Mouse (Mus musculus) lung, postnatal 0 days (tissue): ENCODE data around the gene Trpm8. TPM values are rescaled to one million over a fixed set of nuclear protein-coding genes. Genes with fewer than 3 reads are reported as not detected.

Source experiments
- ATAC-seq: fragments of 200-750 bp; cut with Nextera tagmentation; 2 replicates; pipeline ENCODE4 v1.8.0; 2017; ENCODE audit warnings: moderate library complexity
- DNase-seq: peaks from one replicate; pipeline ENCODE4 v3.0.0-alpha.2; 2016; ENCODE audit warnings: low spot score
- H3K27ac ChIP-seq: fragments of 300-500 bp; sonication (generic); 2 replicates; pipeline ENCODE4 v1.5.1; 2014; ENCODE audit warnings: antibody characterized with exemption, mild to moderate bottlenecking, low read length, mixed read lengths
- H3K27me3 ChIP-seq: fragments of 300-500 bp; sonication (generic); replicated peaks from 2 replicates; pipeline ENCODE4 v1.6.1; 2014; ENCODE audit warnings: low read length, mixed read lengths; ENCODE audit not compliant: insufficient read depth
- H3K36me3 ChIP-seq: fragments of 300-500 bp; sonication (generic); 2 replicates; pipeline ENCODE4 v1.6.1; 2014; ENCODE audit warnings: low read length, mixed read lengths; ENCODE audit not compliant: insufficient read depth
- H3K4me1 ChIP-seq: fragments of 300-500 bp; sonication (generic); 2 replicates; pipeline ENCODE4 v1.6.1; 2014; ENCODE audit warnings: antibody characterized with exemption, low read depth, low read length, mixed read lengths; ENCODE audit not compliant: insufficient read depth
- H3K4me2 ChIP-seq: fragments of 300-500 bp; sonication (generic); replicated peaks from 2 replicates; pipeline ENCODE4 v1.6.1; 2014; ENCODE audit warnings: low read depth, mild to moderate bottlenecking, low read length, moderate library complexity, mixed read lengths
- H3K4me3 ChIP-seq: fragments of 300-500 bp; sonication (generic); 2 replicates; pipeline ENCODE4 v1.5.1; 2014; ENCODE audit warnings: low read depth, low read length
- H3K9ac ChIP-seq: fragments of 300-500 bp; sonication (generic); replicated peaks from 2 replicates; pipeline ENCODE4 v1.6.1; 2014; ENCODE audit warnings: low read depth, mild to moderate bottlenecking
- H3K9me3 ChIP-seq: fragments of 300-500 bp; sonication (generic); 2 replicates; pipeline ENCODE4 v1.6.1; 2016; ENCODE audit warnings: low read length, mixed read lengths
- CTCF ChIP-seq: IDR thresholded peaks from 2 replicates; pipeline ENCODE4 v1.5.1; 2016; ENCODE audit warnings: antibody characterized with exemption, mild to moderate bottlenecking
- EP300 ChIP-seq: IDR thresholded peaks from 2 replicates; pipeline ENCODE4 v1.6.1; 2016; ENCODE audit warnings: antibody characterized with exemption, mild to moderate bottlenecking, control low read depth
- WGBS: fragments of 180-500 bp; shearing (Covaris S2); extraction: QIAGEN DNeasy Blood & Tissue Kit; methylation state at CpG from one replicate; pipeline ENCODE4 v1.1.7; 2014; 5-methylcytosine and 5-hydroxymethylcytosine counted together
- polyA plus RNA-seq: library from polyadenylated mRNA; unstranded; fragments of >200 nt; fragmentation: Nextera tagmentation; extraction: Ambion mirVana; gene quantifications from 2 replicates; pipeline ENCODE4 v1.2.1, GENCODE M21; 2015

The Trpm8 gene
- polyA plus RNA-seq, 1 experiment from 2014 or later: not detected

DNA sequence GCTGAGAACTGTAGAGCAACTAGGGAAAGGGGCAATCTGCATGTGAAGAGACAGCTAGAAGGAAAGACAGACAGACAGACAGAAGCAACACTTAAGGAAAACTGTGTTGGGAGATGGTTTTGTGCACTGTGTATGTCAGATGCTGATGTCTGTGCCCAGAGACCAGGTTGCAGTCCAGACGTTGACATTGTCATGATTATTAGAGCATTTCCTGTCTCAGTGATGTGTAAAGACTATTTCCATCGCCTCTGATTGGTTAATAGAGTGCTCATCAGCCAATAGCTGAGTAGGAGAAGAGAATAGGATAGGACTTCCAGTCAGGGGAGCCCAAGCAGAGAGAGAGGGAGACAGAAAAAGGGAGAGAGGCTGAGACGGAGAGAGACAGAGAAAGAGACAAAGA is 155.1 kb downstream of the Trpm8 start:
- no peak overlapping the region for H3K4me2 ChIP-seq
- ATAC-seq (no peak), DNase-seq (no peak)
- no peak overlapping the region for H3K27ac ChIP-seq
- H3K27me3 ChIP-seq: no peaks in the 10 kb centered on the region
- no peaks in the 10 kb centered on the region; the same call in 1 of the 2 replicates for H3K4me1 ChIP-seq
- H3K9ac ChIP-seq: no peak overlapping the region
- TF ChIP-seq EP300 (no peak), CTCF (no peak)
- no peaks in the 10 kb centered on the region for H3K9me3 ChIP-seq
- WGBS: 52% methylated on average over 3 of the region's 3 CpGs
- H3K36me3 ChIP-seq: no peaks in the 10 kb centered on the region
- no peak overlapping the region for H3K4me3 ChIP-seq

DNA sequence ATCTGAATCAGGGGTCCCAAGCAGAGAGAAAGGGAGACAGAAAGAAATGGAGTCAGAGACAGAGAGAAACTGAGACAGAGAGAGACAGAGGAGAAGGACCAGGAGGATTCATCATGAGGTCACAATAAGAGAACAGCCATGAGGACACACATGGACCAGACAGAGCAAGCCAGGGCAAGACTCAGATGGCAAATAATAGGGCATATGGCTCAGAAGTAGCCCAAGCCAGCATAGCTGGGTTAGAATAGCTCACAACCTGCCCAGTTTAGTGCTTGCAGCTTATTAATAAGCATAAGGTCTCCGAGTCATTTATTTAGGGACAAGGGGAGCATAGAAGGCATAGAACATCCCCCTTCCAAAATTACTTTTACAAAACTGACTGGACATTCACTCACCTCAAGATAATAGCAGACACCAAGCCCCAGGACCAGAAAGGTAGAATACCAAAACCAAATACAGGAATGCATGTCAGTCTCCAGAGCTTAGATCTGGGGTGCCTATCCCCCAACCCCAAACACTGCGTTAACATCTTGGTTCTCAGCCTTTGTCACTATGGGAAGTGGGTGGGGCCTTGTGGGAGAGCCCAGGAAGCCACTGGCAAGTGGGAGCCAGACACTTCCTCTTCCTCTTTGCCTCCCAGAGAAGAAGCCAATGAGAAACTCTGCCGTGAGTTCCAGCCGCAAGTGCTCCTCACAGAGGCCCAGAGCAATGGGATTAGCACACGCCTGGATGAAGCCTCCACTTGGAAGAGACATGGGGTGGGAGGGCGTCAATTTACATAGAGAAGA is 155.8 kb downstream of the Trpm8 start:
- H3K27me3 ChIP-seq: no peaks in the 10 kb centered on the region
- no peak overlapping the region for H3K9ac ChIP-seq
- WGBS: 55% methylated on average over 6 of the region's 6 CpGs
- H3K27ac ChIP-seq: no peak overlapping the region
- H3K36me3 ChIP-seq: no peaks in the 10 kb centered on the region
- H3K4me3 ChIP-seq: no peak overlapping the region
- TF ChIP-seq EP300: no peak
- no peak for TF ChIP-seq CTCF
- H3K4me2 ChIP-seq: no peak overlapping the region
- H3K9me3 ChIP-seq: no peaks in the 10 kb centered on the region
- no peak for ATAC-seq
- DNase-seq: no peak
- no peaks in the 10 kb centered on the region; the same call in 1 of the 2 replicates for H3K4me1 ChIP-seq

DNA sequence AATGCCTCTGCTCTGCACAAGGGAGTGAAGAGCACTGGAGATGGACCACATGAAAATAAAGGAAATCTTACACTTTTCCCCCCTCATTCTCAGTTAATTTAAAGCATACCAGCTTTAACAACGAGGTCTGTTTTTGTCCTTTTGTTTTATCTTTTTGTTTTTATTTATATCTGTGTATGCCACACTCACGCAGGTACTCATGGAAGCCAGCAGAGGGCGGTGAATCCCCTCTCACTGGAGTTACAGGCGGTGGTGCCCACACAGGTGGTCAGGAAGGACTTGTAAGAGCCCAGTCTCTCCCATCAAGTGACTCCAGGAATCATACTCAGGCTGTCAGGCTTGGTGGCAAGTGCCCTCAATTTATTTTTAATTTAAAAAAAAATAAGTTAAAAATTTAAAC is 156.6 kb downstream of the Trpm8 start:
- 68% methylated on average over 4 of the region's 4 CpGs for WGBS
- TF ChIP-seq EP300 (no peak), CTCF (peak; percentile 58)
- no peaks in the 10 kb centered on the region; the same call in 1 of the 2 replicates for H3K4me1 ChIP-seq

DNA sequence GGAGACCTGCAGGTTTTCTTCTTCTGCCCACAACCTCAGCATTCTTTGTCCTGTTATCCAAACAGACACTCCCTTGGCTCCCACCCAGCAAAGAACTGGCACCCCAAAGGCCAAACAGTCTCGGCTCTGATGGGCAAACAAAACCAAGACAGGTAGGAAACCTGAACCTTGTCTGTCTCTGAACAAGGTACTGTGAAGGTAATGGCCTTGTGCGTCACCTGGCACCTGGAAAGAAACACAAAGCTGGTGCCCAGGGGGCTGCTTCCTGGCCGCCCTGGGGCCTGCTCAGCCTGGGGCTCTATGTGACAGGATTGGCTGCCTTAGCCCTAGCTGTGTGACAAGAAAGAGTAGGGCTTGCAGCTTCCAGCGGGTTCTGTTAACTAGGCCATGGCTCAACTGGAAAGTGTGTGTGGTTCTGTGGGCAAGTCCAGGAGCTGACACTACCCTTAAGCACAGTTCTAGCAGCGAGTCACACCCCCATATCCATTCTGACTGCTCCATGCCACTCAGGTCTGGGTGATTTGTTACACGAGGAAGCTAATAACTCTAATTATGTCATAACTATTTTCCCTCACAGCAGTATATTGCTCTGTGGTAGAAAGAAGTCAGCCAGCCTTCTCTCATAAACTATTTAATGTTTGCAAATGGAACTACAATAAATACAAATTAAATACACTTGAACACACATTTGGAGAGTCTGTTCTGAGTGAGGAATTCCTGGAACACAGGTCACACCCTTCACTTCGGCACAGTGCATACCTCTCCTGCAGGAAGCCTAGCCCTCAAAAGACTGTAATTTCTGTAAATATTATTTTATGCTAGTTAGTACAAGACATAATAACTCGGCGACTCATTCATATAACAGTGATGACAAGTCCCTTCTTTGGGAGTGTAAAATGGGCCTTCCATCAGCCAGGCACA is 160.0 kb downstream of the Trpm8 start:
- Histone ChIP-seq H3K4me2 (no peak overlapping the region), H3K27me3 (no peaks in the 10 kb centered on the region), H3K4me3 (no peak overlapping the region), H3K4me1 (no peaks in the 10 kb centered on the region; the same call in 1 of the 2 replicates), H3K36me3 (no peaks in the 10 kb centered on the region), H3K27ac (peak overlapping the region; percentile 91), H3K9me3 (no peaks in the 10 kb centered on the region), H3K9ac (no peak overlapping the region)
- 41% methylated on average over 9 of the region's 9 CpGs for WGBS
- DNase-seq (peak; percentile 92), ATAC-seq (peak; percentile 93)
- TF ChIP-seq CTCF: no peak
- TF ChIP-seq EP300: peak; percentile 98

More for the DNA sequence above, 156.6 kb downstream of the Trpm8 start:
- Histone ChIP-seq H3K4me2 (no peak overlapping the region), H3K36me3 (no peaks in the 10 kb centered on the region), H3K4me3 (no peak overlapping the region), H3K9ac (no peak overlapping the region), H3K27me3 (no peaks in the 10 kb centered on the region), H3K9me3 (no peaks in the 10 kb centered on the region), H3K27ac (no peak overlapping the region)
- ATAC-seq (no peak), DNase-seq (peak; percentile 23)

Other genes starting within 250 kb of the Trpm8 start
- gene Ugt1a10, start 222.3 kb upstream of the Trpm8 start, polyA plus RNA-seq: not detected in 2 replicates
- 0.13 TPM in 1 of 2 replicates, not detected in the other for gene Ugt1a9, start 206.9 kb upstream of the Trpm8 start, polyA plus RNA-seq
- gene Ugt1a8, start 189.8 kb upstream of the Trpm8 start, polyA plus RNA-seq: 0.11 TPM in 1 of 2 replicates, not detected in the other
- gene Ugt1a7c, start 182.6 kb upstream of the Trpm8 start, polyA plus RNA-seq: 2.5 and 2.7 TPM in 2 replicates
- gene Ugt1a6b, start 174.4 kb upstream of the Trpm8 start, polyA plus RNA-seq: 2.4 and 3.2 TPM in 2 replicates
- gene Ugt1a6a, start 142.9 kb upstream of the Trpm8 start, polyA plus RNA-seq: 35.3 and 39.9 TPM in 2 replicates
- not detected in 2 replicates for gene Ugt1a5, start 111.6 kb upstream of the Trpm8 start, polyA plus RNA-seq
- gene Ugt1a2, start 77.1 kb upstream of the Trpm8 start, polyA plus RNA-seq: 0.08 and 0.11 TPM in 2 replicates
- 2.7 and 3.8 TPM in 2 replicates for gene Dnajb3, start 71.9 kb upstream of the Trpm8 start, polyA plus RNA-seq
- gene Ugt1a1, start 65.7 kb upstream of the Trpm8 start, polyA plus RNA-seq: 0.21 and 0.26 TPM in 2 replicates
- gene Mroh2a, start 50.7 kb upstream of the Trpm8 start, polyA plus RNA-seq: 0.15 and 0.43 TPM in 2 replicates
- gene Hjurp, start within 50 bp of the Trpm8 start, polyA plus RNA-seq: 21.9 and 26.0 TPM in 2 replicates
- not detected in 2 replicates for gene Spp2, start 129.3 kb downstream of the Trpm8 start, polyA plus RNA-seq
- gene Glrp1, start 232.4 kb downstream of the Trpm8 start, polyA plus RNA-seq: 0.06 TPM in 1 of 2 replicates, not detected in the other